Mouse (Mus musculus): Measurements from ENCODE around the gene Shkbp1. TPM values are rescaled to one million over a fixed set of nuclear protein-coding genes. Genes with fewer than 3 reads are reported as not detected.
A peak's percentile ranks its signal among the peaks of the same experiment; 100 is the strongest.

The Shkbp1 gene
- total and polyA plus RNA-seq, 3 experiments = 4.6 to 20.2 (median 7.1) TPM

- Histone ChIP-seq H3K4me3 (no peak overlapping the region), H3K79me2 (replicated peaks; ENCODE audit: control insufficient read depth, insufficient read depth, low read length) (no peaks in the 10 kb centered on the region), H3K9ac (ENCODE audit: low read depth, low read length) (peak overlapping the region; percentile 37), H3K36me3 (ENCODE audit: control insufficient read depth, insufficient read depth, low read length) (no peaks in the 10 kb centered on the region), H3K4me1 (ENCODE audit: control insufficient read depth, insufficient read depth, low read length) (peaks cover 4% of the 10 kb centered on the region), H3K27me3 (ENCODE audit: control insufficient read depth, insufficient read depth, low read length) (peaks cover 11% of the 10 kb centered on the region; the same call in 1 of the 2 replicates), H3K27ac (peak overlapping the region; percentile 96)
- WGBS = 39% methylated on average over 15 of the region's 15 CpGs
- TF ChIP-seq EP300 (IDR thresholded peaks at IDR 0.05; ENCODE audit: insufficient read depth, low read depth, low read length) = no peak
- no peak for TF ChIP-seq CTCF (IDR thresholded peaks at IDR 0.05)
- no peak for TF ChIP-seq POLR2A (IDR thresholded peaks at IDR 0.05; ENCODE audit: insufficient read depth, low read depth, low read length)
- DNase-seq = peak in 1 of 2 experiments; percentile 39
- intact Hi-C loops (cut with DNase I) = loop anchor here (5.0 kb wide), 2 partner anchors 137 to 352 kb away; partner anchors contain the start of genes Sertad3 and Zfp607b
Measured at GRCm38 (mm10) chr7:27335011-27335720, 20.7 kb downstream of the Shkbp1 start.

DNA sequence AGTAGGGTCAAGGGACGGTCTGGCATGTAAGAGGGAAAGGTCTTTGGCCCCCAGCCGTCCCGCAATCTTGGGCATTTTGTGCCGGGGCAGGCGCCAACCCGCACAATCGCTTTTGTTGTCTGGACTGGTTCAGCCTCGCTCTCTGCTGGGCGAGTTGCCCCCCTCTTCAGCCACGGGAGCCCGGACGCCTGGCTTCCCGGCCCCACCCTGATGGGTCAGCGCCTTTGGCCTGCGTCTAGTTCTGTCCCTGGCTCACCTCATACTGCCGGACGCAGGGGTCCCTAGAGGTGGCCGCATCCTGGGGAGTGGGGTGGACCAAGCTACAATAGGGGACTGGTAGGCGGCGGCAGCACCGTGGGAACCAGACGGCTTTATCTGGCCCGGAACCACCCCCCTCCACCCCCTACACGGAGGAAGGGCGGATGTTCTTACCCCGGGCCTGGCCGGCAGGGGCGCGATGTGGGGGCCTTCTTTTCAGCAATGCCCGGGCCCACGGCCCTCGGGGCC, 21.4 kb downstream of the Shkbp1 start:
- peak overlapping the region; percentile 51 for H3K9ac ChIP-seq (ENCODE audit: low read depth, low read length)
- intact Hi-C loops (cut with DNase I) = loop anchor here (5.0 kb wide), 3 partner anchors 42 to 258 kb away; partner anchors contain the start of gene Akt2

DNA sequence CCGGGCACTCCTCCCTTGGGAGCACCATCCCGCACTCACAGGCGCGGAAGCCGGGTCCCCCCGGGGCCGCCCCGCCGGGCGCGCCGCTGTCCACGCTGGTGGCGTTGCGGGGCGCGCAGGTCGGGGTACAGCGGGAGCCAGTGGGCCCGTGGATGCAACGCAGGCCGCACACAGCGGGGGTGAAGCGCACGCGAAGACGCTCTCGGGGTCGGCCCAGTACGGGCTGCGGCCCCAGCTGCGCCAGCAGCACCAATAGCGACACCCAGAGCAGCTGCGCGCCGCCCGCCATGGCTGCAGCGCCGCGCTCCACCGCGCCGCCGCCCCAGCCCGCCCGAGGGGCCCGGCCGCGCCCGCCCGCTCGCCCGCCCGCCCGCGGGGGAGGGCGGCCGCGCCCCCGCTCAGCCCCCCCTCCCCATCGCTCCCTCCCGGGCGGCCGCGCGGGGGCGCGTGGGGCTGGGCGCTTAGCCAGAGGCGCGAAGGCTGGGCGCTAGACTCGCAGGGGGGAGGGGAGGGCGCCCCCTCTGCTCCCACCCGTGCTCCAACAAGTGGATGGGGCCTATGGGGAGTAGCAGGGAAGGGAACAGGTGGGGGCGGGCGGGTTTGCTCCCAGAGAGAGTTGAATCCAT, 22.4 kb downstream of the Shkbp1 start:
- H3K79me2 ChIP-seq (replicated peaks; ENCODE audit: control insufficient read depth, insufficient read depth, low read length) = no peaks in the 10 kb centered on the region
- H3K4me3 ChIP-seq = peak overlapping the region; percentile 78
- peak overlapping the region; percentile 96 for H3K27ac ChIP-seq
- H3K9ac ChIP-seq (ENCODE audit: low read depth, low read length) = peak overlapping the region; percentile 93
- intact Hi-C loops (cut with DNase I) = loop anchor here (5.0 kb wide), 3 partner anchors 41 to 259 kb away; partner anchors contain the start of gene Akt2
- TF ChIP-seq EP300 (IDR thresholded peaks at IDR 0.05; ENCODE audit: insufficient read depth, low read depth, low read length) (no peak), CTCF (IDR thresholded peaks at IDR 0.05) (peak; percentile 23), POLR2A (IDR thresholded peaks at IDR 0.05; ENCODE audit: insufficient read depth, low read depth, low read length) (peak; percentile 35; the same call in 1 of the 2 replicates)
- H3K4me1 ChIP-seq (ENCODE audit: control insufficient read depth, insufficient read depth, low read length) = peaks cover 14% of the 10 kb centered on the region
- under 1% methylated on average over 46 of the region's 77 CpGs for WGBS
- H3K36me3 ChIP-seq (ENCODE audit: control insufficient read depth, insufficient read depth, low read length) = peaks cover 6% of the 10 kb centered on the region
- DNase-seq = peak; percentile 73 to 80
- H3K27me3 ChIP-seq (ENCODE audit: control insufficient read depth, insufficient read depth, low read length) = peaks cover 10% of the 10 kb centered on the region; the same call in 1 of the 2 replicates

More for the DNA sequence above, 21.4 kb downstream of the Shkbp1 start:
- Histone ChIP-seq H3K27me3 (ENCODE audit: control insufficient read depth, insufficient read depth, low read length) (peaks cover 12% of the 10 kb centered on the region; the same call in 1 of the 2 replicates), H3K79me2 (replicated peaks; ENCODE audit: control insufficient read depth, insufficient read depth, low read length) (no peaks in the 10 kb centered on the region), H3K4me1 (ENCODE audit: control insufficient read depth, insufficient read depth, low read length) (peaks cover 9% of the 10 kb centered on the region), H3K27ac (peak overlapping the region; percentile 96), H3K36me3 (ENCODE audit: control insufficient read depth, insufficient read depth, low read length) (no peaks in the 10 kb centered on the region), H3K4me3 (peak overlapping the region; percentile 43)
- peak; percentile 84 to 88 for DNase-seq
- peak; percentile 45; the same call in 1 of the 2 replicates for TF ChIP-seq EP300 (IDR thresholded peaks at IDR 0.05; ENCODE audit: insufficient read depth, low read depth, low read length)
- peak; percentile 67 for TF ChIP-seq CTCF (IDR thresholded peaks at IDR 0.05)
- TF ChIP-seq POLR2A (IDR thresholded peaks at IDR 0.05; ENCODE audit: insufficient read depth, low read depth, low read length) = peak; percentile 54
- under 1% methylated on average over 31 of the region's 32 CpGs for WGBS

DNA sequence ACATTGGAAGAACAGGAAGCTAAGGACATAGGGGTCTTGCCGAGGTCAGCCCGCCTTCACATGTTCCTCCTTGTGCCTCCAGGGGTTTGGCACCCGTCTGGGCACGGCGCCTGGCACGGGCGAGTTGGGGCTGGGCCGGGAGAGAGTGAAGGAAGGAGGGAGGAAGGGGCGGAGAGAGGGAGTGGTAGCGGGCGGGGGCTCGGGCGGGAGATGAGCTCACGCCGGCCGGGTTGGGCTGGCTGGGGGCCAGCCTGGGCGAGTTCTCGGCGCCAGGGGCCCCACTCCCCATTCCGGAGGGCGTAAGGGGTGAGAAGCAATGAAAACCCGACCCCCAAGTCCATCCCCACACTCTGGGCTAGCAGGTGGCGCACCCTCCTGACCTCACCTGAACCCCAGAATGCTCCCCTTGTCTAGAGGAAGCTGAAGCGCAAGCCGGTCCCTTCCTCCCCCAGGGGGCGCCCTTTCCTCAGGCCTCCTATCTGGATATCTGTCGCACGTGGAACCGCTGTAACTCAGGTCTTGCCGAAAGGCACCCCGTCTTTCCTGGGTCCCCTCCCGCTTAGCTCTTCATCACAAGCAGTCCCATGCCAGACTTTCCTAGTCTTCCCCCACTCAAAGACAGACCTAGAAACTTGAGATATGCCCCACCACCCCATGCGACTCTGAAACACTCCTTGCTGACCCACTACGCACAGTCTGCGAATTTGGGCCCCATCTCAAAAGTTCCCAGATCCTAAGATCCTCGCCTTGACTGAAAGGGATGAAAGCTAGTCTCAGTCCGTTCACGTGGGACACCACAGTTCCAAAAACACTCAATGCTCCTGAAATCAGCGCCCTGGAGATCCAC, 23.2 kb downstream of the Shkbp1 start:
- H3K4me1 ChIP-seq (ENCODE audit: control insufficient read depth, insufficient read depth, low read length) = peaks cover 16% of the 10 kb centered on the region
- no peaks in the 10 kb centered on the region for H3K79me2 ChIP-seq (replicated peaks; ENCODE audit: control insufficient read depth, insufficient read depth, low read length)
- TF ChIP-seq EP300 (IDR thresholded peaks at IDR 0.05; ENCODE audit: insufficient read depth, low read depth, low read length) (no peak), CTCF (IDR thresholded peaks at IDR 0.05) (peak; percentile 94), POLR2A (IDR thresholded peaks at IDR 0.05; ENCODE audit: insufficient read depth, low read depth, low read length) (peak; percentile 49; the same call in 1 of the 2 replicates)
- intact Hi-C loops (cut with DNase I) = loop anchor here (5.0 kb wide), 3 partner anchors 40 to 260 kb away; partner anchors contain the start of gene Akt2
- peak; percentile 93 for DNase-seq
- peak overlapping the region; percentile 96 for H3K27ac ChIP-seq
- H3K27me3 ChIP-seq (ENCODE audit: control insufficient read depth, insufficient read depth, low read length) = peaks cover 9% of the 10 kb centered on the region; the same call in 1 of the 2 replicates
- H3K36me3 ChIP-seq (ENCODE audit: control insufficient read depth, insufficient read depth, low read length) = peaks cover 7% of the 10 kb centered on the region
- H3K4me3 ChIP-seq = peak overlapping the region; percentile 78
- WGBS = under 1% methylated on average over 39 of the region's 39 CpGs
- peak overlapping the region; percentile 93 for H3K9ac ChIP-seq (ENCODE audit: low read depth, low read length)

GRCm38 (mm10) chr7:27331854-27332253, 24.0 kb downstream of the Shkbp1 start:
- under 1% methylated on average over 8 of the region's 8 CpGs for WGBS
- H3K27ac ChIP-seq = peak overlapping the region; percentile 96
- peak overlapping the region; percentile 78 for H3K4me3 ChIP-seq
- H3K4me1 ChIP-seq (ENCODE audit: control insufficient read depth, insufficient read depth, low read length) = peaks cover 16% of the 10 kb centered on the region
- intact Hi-C loops (cut with DNase I) = loop anchor here (5.0 kb wide), 3 partner anchors 40 to 260 kb away; partner anchors contain the start of gene Akt2
- DNase-seq = peak in 1 of 2 experiments; percentile 40
- 0 out of 2 replicates have a peak, but pooled peaks cover 4% of the 10 kb centered on the region for H3K27me3 ChIP-seq (ENCODE audit: control insufficient read depth, insufficient read depth, low read length)
- no peak for TF ChIP-seq CTCF (IDR thresholded peaks at IDR 0.05)
- TF ChIP-seq EP300 (IDR thresholded peaks at IDR 0.05; ENCODE audit: insufficient read depth, low read depth, low read length) = no peak
- no peak for TF ChIP-seq POLR2A (IDR thresholded peaks at IDR 0.05; ENCODE audit: insufficient read depth, low read depth, low read length)
- peak overlapping the region; percentile 93 for H3K9ac ChIP-seq (ENCODE audit: low read depth, low read length)
- H3K36me3 ChIP-seq (ENCODE audit: control insufficient read depth, insufficient read depth, low read length) = peaks cover 7% of the 10 kb centered on the region
- no peaks in the 10 kb centered on the region for H3K79me2 ChIP-seq (replicated peaks; ENCODE audit: control insufficient read depth, insufficient read depth, low read length)

Measured in heart, adult 2 months (tissue).